Mouse (Mus musculus): ENCODE results near the gene Slc35d1. TPM values are rescaled to one million over a fixed set of nuclear protein-coding genes. Genes with fewer than 3 reads are reported as not detected.
A peak's percentile ranks its signal among the peaks of the same experiment; 100 is the strongest.

Gene Slc35d1
- polyA plus RNA-seq, 1 experiment from 2014 or later = 5.3 TPM

DNA sequence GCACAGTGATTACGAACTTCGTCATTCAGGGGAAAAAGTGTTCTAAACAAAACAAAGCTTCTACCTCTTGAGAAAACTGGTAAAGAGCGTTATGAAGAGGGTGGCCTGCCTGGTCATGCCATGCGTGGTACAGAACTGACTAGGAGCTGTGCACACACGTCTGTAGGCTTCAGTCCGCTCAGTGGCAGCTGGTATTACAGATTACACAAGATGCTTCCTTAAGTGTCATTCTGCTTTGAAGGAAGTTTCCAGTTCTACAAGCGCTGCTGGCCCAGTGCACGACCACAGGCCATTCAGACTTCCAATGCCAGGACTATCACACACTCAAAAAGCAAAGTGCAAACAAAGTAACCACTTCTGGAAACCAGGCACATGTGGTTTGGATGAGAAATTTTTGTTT, 17.6 kb downstream of the Slc35d1 start:
- Histone ChIP-seq H3K27ac (ENCODE audit: low read length) (no peak overlapping the region), H3K4me1 (ENCODE audit: insufficient read depth, low read depth, low read length) (no peaks in the 10 kb centered on the region), H3K27me3 (replicated peaks; ENCODE audit: insufficient read depth, low read length) (no peaks in the 10 kb centered on the region), H3K36me3 (ENCODE audit: insufficient read depth, low read length) (peaks cover 12% of the 10 kb centered on the region; the same call in 1 of the 2 replicates), H3K4me2 (replicated peaks; ENCODE audit: low read depth, low read length) (no peak overlapping the region), H3K4me3 (ENCODE audit: low read depth, low read length) (no peak overlapping the region), H3K9ac (replicated peaks; ENCODE audit: low read depth) (no peak overlapping the region), H3K9me3 (ENCODE audit: low read length) (no peaks in the 10 kb centered on the region)
- WGBS = 50% methylated on average over 8 of the region's 8 CpGs
- TF ChIP-seq EP300 (IDR thresholded peaks at IDR 0.05) (no peak), CTCF (IDR thresholded peaks at IDR 0.05) (no peak)
- peak; percentile 89 for ATAC-seq
- peak; percentile 68 for DNase-seq (ENCODE audit: low spot score)

DNA sequence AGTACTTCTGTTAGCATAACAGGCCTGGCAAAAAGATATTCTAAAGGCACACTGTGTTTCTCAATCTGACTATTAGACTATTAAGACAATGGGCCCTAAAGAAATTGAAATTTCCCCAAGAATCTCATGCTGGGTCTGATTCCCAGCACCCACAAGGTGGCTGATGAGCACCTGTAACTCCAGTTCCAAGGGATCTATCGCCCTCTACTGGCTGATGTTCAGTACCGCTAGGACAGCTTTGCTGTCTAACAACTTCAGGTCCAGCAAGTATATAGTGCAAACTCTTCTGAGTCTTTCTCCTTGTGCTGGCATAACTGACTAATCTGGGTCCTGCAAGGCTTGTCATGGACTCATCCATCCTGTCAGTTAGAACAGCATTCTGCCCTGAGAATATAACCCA, 22.5 kb downstream of the Slc35d1 start:
- no peaks in the 10 kb centered on the region for H3K27me3 ChIP-seq (replicated peaks; ENCODE audit: insufficient read depth, low read length)
- no peaks in the 10 kb centered on the region for H3K9me3 ChIP-seq (ENCODE audit: low read length)
- DNase-seq (ENCODE audit: low spot score) (no peak), ATAC-seq (no peak)
- H3K27ac ChIP-seq (ENCODE audit: low read length) = no peak overlapping the region
- H3K4me3 ChIP-seq (ENCODE audit: low read depth, low read length) = no peak overlapping the region
- H3K9ac ChIP-seq (replicated peaks; ENCODE audit: low read depth) = no peak overlapping the region
- H3K4me2 ChIP-seq (replicated peaks; ENCODE audit: low read depth, low read length) = no peak overlapping the region
- WGBS = 85% methylated on average over 2 of the region's 2 CpGs
- TF ChIP-seq EP300 (IDR thresholded peaks at IDR 0.05) (no peak), CTCF (IDR thresholded peaks at IDR 0.05) (peak; percentile 45)
- no peaks in the 10 kb centered on the region for H3K4me1 ChIP-seq (ENCODE audit: insufficient read depth, low read depth, low read length)
- H3K36me3 ChIP-seq (ENCODE audit: insufficient read depth, low read length) = peaks cover 12% of the 10 kb centered on the region; the same call in 1 of the 2 replicates

DNA sequence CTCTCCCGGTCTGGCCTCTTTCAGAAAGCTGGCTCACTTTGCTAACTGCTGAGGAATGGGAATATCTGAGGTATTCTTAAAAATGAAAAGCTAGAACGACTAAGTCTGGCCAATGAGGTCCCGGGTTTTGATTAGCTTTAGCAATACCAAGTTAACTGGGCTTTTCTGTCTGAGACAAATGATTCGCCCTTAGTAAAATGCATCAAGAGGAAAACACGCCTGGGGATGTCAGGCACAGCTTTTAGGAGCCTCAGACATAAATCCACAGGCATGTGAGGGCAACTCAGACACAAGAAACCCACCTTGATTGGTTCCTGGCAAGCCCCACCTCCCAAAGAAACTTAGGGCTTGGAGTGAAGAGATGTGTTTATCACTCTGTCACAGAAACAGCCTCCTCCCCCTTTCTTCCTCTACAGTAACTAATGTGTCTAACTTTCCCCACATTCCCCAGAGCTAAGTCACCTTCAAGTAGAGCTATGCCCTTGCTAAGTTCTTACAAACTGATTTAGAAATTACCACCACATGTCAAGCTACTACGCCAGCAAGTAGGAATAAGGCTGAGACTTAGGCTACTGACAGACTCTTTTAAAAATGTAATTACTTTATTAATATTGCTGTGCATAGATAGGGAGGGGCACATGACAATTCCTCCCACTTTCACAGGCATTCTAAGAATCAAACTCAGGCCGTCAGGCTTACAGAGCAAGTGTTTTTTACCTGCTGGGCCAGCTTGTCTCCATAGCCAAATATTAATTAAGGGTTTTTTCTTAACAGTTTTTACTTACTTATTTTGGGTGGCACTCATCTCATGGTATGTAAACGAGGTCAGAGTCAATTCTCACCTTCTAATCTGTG, 26.0 kb downstream of the Slc35d1 start:
- no peak for ATAC-seq
- Histone ChIP-seq H3K27ac (ENCODE audit: low read length) (no peak overlapping the region), H3K4me1 (ENCODE audit: insufficient read depth, low read depth, low read length) (no peaks in the 10 kb centered on the region), H3K9me3 (ENCODE audit: low read length) (no peaks in the 10 kb centered on the region), H3K4me2 (replicated peaks; ENCODE audit: low read depth, low read length) (no peak overlapping the region), H3K36me3 (ENCODE audit: insufficient read depth, low read length) (0 out of 2 replicates have a peak, but pooled peaks cover 2% of the 10 kb centered on the region), H3K27me3 (replicated peaks; ENCODE audit: insufficient read depth, low read length) (no peaks in the 10 kb centered on the region), H3K4me3 (ENCODE audit: low read depth, low read length) (no peak overlapping the region), H3K9ac (replicated peaks; ENCODE audit: low read depth) (no peak overlapping the region)
- 84% methylated on average over 8 of the region's 8 CpGs for WGBS
- peak; percentile 19 for DNase-seq (ENCODE audit: low spot score)
- TF ChIP-seq CTCF (IDR thresholded peaks at IDR 0.05) (no peak), EP300 (IDR thresholded peaks at IDR 0.05) (no peak)

DNA sequence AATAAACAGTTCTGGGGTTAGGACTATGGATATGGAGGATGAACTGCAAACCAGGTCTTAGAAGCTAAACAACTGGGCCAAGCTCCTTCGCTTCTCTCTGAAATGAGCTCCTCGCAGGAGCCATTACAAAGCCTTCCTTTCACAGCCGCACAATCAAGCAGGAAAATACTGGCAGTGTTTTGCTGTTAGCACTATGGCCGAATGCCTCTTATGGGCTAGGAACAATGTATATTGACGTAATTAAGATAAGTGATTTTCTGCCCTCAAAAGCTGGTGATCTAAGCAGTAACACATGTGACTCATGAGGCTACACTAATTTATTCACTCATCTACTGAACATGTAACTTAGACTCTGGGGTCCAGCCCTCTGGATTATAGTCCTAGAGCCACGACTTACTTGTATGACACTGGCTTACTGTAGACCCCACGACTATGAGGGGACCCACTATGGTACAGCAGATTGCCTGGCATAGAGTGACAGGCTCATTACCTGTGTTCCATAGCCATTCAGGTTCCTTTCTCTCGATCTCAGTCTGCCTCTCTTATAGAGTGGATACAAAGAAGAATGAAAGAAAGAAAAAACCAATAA, 34.6 kb downstream of the Slc35d1 start:
- DNase-seq (ENCODE audit: low spot score) = no peak
- no peaks in the 10 kb centered on the region for H3K4me1 ChIP-seq (ENCODE audit: insufficient read depth, low read depth, low read length)
- 0 out of 2 replicates have a peak, but pooled peaks cover 3% of the 10 kb centered on the region for H3K36me3 ChIP-seq (ENCODE audit: insufficient read depth, low read length)
- TF ChIP-seq CTCF (IDR thresholded peaks at IDR 0.05) (no peak), EP300 (IDR thresholded peaks at IDR 0.05) (no peak)
- no peak for ATAC-seq
- H3K9me3 ChIP-seq (ENCODE audit: low read length) = no peaks in the 10 kb centered on the region
- WGBS = 84% methylated on average over 8 of the region's 8 CpGs
- no peak overlapping the region for H3K9ac ChIP-seq (replicated peaks; ENCODE audit: low read depth)
- no peak overlapping the region for H3K4me2 ChIP-seq (replicated peaks; ENCODE audit: low read depth, low read length)
- no peak overlapping the region for H3K4me3 ChIP-seq (ENCODE audit: low read depth, low read length)
- H3K27me3 ChIP-seq (replicated peaks; ENCODE audit: insufficient read depth, low read length) = no peaks in the 10 kb centered on the region
- H3K27ac ChIP-seq (ENCODE audit: low read length) = no peak overlapping the region

DNA sequence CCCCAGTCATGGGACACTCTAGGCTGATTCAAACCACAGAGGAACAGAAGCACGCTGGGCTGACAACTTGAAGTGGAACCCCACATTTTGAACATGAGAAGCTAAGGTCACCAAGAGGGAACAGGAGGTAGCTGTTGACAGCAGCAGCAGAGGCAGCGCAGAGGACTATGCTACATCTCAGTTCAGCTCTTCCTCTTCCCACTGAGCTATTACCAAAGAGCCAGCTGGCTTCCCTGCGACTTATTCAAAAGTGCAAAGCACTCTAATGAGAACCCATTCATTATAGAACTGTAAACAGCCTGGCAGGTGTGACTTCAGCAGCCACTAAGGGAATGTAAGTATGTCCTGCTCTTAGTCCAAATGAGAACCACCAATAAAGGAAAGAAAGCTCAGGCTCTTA, 35.4 kb downstream of the Slc35d1 start:
- Histone ChIP-seq H3K4me2 (replicated peaks; ENCODE audit: low read depth, low read length) (no peak overlapping the region), H3K9ac (replicated peaks; ENCODE audit: low read depth) (no peak overlapping the region), H3K27ac (ENCODE audit: low read length) (no peak overlapping the region), H3K4me1 (ENCODE audit: insufficient read depth, low read depth, low read length) (no peaks in the 10 kb centered on the region), H3K27me3 (replicated peaks; ENCODE audit: insufficient read depth, low read length) (no peaks in the 10 kb centered on the region), H3K36me3 (ENCODE audit: insufficient read depth, low read length) (0 out of 2 replicates have a peak, but pooled peaks cover 3% of the 10 kb centered on the region), H3K4me3 (ENCODE audit: low read depth, low read length) (no peak overlapping the region), H3K9me3 (ENCODE audit: low read length) (no peaks in the 10 kb centered on the region)
- 68% methylated on average over 3 of the region's 3 CpGs for WGBS
- no peak for TF ChIP-seq EP300 (IDR thresholded peaks at IDR 0.05)
- TF ChIP-seq CTCF (IDR thresholded peaks at IDR 0.05) = no peak
- no peak for ATAC-seq
- DNase-seq (ENCODE audit: low spot score) = no peak

DNA sequence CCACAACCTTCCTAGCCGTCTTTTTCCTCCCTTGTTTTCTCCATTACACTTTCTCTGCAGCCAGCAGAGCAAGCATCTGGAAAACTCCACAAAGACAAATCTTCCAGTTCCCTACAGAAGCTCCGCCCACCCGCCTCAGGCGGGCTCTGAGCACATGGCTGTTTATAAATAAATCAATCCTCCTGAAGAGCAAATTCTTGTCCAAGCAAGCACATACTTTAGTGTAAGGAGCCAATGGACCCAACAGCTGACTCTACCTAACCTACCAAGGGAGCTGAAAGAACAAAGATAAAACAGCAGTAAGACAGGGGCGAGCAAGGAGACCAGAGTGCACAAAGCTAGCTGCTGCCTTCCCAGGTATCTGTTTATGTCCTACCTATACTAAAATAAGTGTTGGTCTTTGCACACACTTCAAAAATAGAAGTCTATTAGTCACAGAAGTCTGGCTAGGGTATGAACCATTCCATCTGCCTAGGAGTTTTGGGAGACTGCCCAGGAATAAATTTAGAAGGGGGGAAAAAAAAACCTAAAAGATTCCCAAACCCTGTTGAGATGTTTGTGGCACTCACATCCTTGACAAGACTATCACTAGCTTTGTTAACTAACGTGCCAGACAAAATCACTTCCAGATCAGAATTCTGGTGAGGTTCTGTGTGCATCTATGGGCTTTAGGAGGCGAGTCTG, 36.2 kb downstream of the Slc35d1 start:
- no peaks in the 10 kb centered on the region for H3K27me3 ChIP-seq (replicated peaks; ENCODE audit: insufficient read depth, low read length)
- H3K36me3 ChIP-seq (ENCODE audit: insufficient read depth, low read length) = no peaks in the 10 kb centered on the region
- H3K4me1 ChIP-seq (ENCODE audit: insufficient read depth, low read depth, low read length) = no peaks in the 10 kb centered on the region
- no peak for ATAC-seq
- TF ChIP-seq EP300 (IDR thresholded peaks at IDR 0.05) = no peak
- no peak for TF ChIP-seq CTCF (IDR thresholded peaks at IDR 0.05)
- no peak overlapping the region for H3K4me2 ChIP-seq (replicated peaks; ENCODE audit: low read depth, low read length)
- 62% methylated on average over 7 of the region's 7 CpGs for WGBS
- peak; percentile 22 for DNase-seq (ENCODE audit: low spot score)
- no peak overlapping the region for H3K27ac ChIP-seq (ENCODE audit: low read length)
- no peaks in the 10 kb centered on the region for H3K9me3 ChIP-seq (ENCODE audit: low read length)
- H3K4me3 ChIP-seq (ENCODE audit: low read depth, low read length) = no peak overlapping the region
- H3K9ac ChIP-seq (replicated peaks; ENCODE audit: low read depth) = no peak overlapping the region

Data from lung, postnatal 0 days (tissue).